Mouse (Mus musculus): ENCODE results near the gene Hlx.

- TF ChIP-seq CTCF (IDR thresholded peaks at IDR 0.05; ENCODE audit: low read depth) = no peak
- TF ChIP-seq EP300 (IDR thresholded peaks at IDR 0.05; ENCODE audit: low read depth) = no peak
These were observed 42.9 kb upstream of the Hlx start for GRCm38 (mm10) chr1:184775289-184775688.
